Mouse (Mus musculus): ENCODE measurements around the gene Psmb11. TPM values are rescaled to one million over a fixed set of nuclear protein-coding genes. Genes with fewer than 3 reads are reported as not detected.
A peak's percentile ranks its signal among the peaks of the same experiment; 100 is the strongest.

Gene Psmb11
- polyA plus RNA-seq, 1 experiment from 2014 or later = 0.04 TPM

DNA sequence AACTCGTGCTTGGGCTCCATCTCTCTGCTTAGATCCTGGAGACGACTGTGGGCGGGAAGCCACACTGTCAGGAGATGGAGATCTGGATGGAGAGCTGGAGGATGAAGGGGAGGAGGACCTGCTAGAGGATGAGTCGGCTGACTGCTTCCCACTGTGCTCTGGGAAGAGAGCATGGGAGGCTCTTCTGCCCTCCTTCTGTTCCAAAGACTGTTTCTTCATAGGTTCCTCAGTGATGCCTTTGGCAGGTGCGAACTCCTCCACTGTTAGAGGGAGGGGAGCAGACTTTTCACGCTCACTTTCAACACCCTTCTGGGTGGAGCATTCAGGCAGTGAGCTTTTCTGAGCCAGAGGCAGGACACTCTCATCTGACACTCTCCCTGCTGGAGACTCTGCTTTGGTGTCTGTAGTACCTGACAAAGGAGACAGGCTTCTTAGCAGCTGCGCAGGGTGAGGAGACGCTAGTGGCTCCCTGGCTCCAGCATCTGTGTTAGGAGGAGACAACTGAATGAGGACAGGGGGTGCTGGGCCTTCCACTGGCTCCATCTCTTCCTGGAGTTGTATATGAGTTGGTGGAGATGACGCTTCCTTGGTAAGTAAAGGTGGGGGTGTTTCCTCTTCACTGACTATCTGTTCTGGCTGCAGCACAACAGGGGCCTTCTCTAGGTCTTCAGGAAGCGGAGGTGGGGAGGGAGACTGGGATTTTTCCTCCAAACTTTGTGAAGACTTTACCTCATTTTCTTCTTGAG, 43.4 kb downstream of the Psmb11 start:
- TF ChIP-seq EP300 (IDR thresholded peaks at IDR 0.05) = no peak
- no peak for TF ChIP-seq CTCF (IDR thresholded peaks at IDR 0.05)
- no peak for ATAC-seq
- H3K4me2 ChIP-seq (replicated peaks; ENCODE audit: low read depth, low read length) = no peak overlapping the region
- H3K4me3 ChIP-seq (ENCODE audit: low read depth, low read length) = no peak overlapping the region
- peaks cover 51% of the 10 kb centered on the region for H3K36me3 ChIP-seq (ENCODE audit: insufficient read depth, low read length)
- no peaks in the 10 kb centered on the region for H3K27me3 ChIP-seq (replicated peaks; ENCODE audit: insufficient read depth, low read length)
- H3K9me3 ChIP-seq (ENCODE audit: low read length) = no peaks in the 10 kb centered on the region
- H3K4me1 ChIP-seq (ENCODE audit: insufficient read depth, low read depth, low read length) = no peaks in the 10 kb centered on the region
- WGBS = 89% methylated on average over 10 of the region's 10 CpGs
- no peak for DNase-seq (ENCODE audit: low spot score)
- no peak overlapping the region for H3K9ac ChIP-seq (replicated peaks; ENCODE audit: low read depth)
- H3K27ac ChIP-seq (ENCODE audit: low read length) = no peak overlapping the region

DNA sequence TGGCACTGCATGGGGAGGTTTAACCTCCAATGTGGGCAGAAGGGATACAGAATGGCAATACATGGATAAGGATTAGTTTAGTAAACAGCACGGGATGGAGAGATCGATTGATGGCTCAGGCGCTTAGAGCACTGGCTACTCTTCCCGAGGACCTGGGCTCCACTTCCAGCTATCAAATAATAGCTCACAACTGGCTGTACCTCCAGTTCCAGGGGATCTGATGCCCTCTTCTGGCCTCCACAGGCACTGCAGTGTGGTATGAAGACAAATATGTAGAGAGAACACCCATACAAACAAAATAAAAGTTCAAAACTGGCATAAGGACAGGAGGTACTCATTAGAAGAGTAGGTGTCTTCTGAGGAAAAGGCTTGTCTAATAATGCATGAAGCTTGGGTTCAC, 48.1 kb downstream of the Psmb11 start:
- DNase-seq (ENCODE audit: low spot score) (peak; percentile 53), ATAC-seq (no peak; the same call in 1 of the 2 replicates)
- Histone ChIP-seq H3K9ac (replicated peaks; ENCODE audit: low read depth) (no peak overlapping the region), H3K4me2 (replicated peaks; ENCODE audit: low read depth, low read length) (no peak overlapping the region), H3K4me3 (ENCODE audit: low read depth, low read length) (no peak overlapping the region), H3K4me1 (ENCODE audit: insufficient read depth, low read depth, low read length) (no peaks in the 10 kb centered on the region), H3K36me3 (ENCODE audit: insufficient read depth, low read length) (peaks cover 26% of the 10 kb centered on the region; the same call in 1 of the 2 replicates), H3K9me3 (ENCODE audit: low read length) (no peaks in the 10 kb centered on the region), H3K27me3 (replicated peaks; ENCODE audit: insufficient read depth, low read length) (no peaks in the 10 kb centered on the region), H3K27ac (ENCODE audit: low read length) (no peak overlapping the region)
- TF ChIP-seq EP300 (IDR thresholded peaks at IDR 0.05) (no peak), CTCF (IDR thresholded peaks at IDR 0.05) (peak; percentile 77)
- 67% methylated on average over 4 of the region's 4 CpGs for WGBS

DNA sequence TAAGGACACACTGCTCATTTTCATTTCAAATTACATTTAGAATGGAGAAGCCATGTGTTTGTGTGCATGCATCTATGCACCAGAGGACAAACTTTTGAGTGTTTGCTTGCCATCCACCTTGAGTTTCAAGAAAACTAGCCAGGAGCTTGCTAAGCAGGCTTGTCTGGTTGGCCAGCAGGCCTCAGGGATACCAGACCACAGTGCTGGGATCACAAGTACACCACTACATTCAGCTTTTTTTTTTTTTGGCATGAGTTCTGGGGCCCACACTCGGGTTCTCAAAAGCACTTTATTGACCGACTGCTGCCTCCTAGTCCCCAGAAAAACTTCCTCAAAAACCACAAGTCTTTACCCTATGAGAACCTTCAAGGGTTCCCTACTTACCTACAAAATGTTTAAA, 53.1 kb downstream of the Psmb11 start:
- Histone ChIP-seq H3K9me3 (ENCODE audit: low read length) (no peaks in the 10 kb centered on the region), H3K4me3 (ENCODE audit: low read depth, low read length) (no peak overlapping the region), H3K4me2 (replicated peaks; ENCODE audit: low read depth, low read length) (no peak overlapping the region), H3K27me3 (replicated peaks; ENCODE audit: insufficient read depth, low read length) (no peaks in the 10 kb centered on the region), H3K27ac (ENCODE audit: low read length) (peak overlapping the region; percentile 34; the same call in 1 of the 2 replicates), H3K36me3 (ENCODE audit: insufficient read depth, low read length) (peaks cover 12% of the 10 kb centered on the region; the same call in 1 of the 2 replicates), H3K4me1 (ENCODE audit: insufficient read depth, low read depth, low read length) (no peaks in the 10 kb centered on the region; the same call in 1 of the 2 replicates), H3K9ac (replicated peaks; ENCODE audit: low read depth) (no peak overlapping the region)
- DNase-seq (ENCODE audit: low spot score) (peak; percentile 65), ATAC-seq (peak; percentile 75)
- TF ChIP-seq EP300 (IDR thresholded peaks at IDR 0.05) (no peak), CTCF (IDR thresholded peaks at IDR 0.05) (no peak)
- 38% methylated on average over 2 of the region's 2 CpGs for WGBS

DNA sequence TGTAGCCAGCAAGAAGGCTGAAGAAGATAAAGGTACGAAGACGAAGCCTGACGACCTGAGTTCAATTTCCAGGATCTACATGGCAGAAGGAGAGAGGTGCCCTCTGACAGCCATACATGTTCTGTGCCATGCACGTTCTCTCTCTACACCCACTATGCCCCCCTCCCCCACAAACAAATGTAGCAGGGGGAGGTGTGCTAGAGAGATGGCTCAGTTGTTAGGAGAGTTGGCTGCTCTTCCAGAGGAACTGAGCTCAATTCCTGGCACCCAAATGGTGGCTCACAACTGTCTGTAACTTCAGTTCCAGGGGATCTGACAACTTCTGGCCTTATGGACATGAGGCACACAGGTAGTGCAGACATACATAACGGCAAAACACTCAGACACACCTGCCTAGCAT, 55.1 kb downstream of the Psmb11 start:
- H3K4me2 ChIP-seq (replicated peaks; ENCODE audit: low read depth, low read length) = no peak overlapping the region
- DNase-seq (ENCODE audit: low spot score) (no peak), ATAC-seq (no peak)
- H3K36me3 ChIP-seq (ENCODE audit: insufficient read depth, low read length) = peaks cover 13% of the 10 kb centered on the region; the same call in 1 of the 2 replicates
- no peaks in the 10 kb centered on the region for H3K27me3 ChIP-seq (replicated peaks; ENCODE audit: insufficient read depth, low read length)
- no peak for TF ChIP-seq EP300 (IDR thresholded peaks at IDR 0.05)
- no peaks in the 10 kb centered on the region for H3K9me3 ChIP-seq (ENCODE audit: low read length)
- no peaks in the 10 kb centered on the region; the same call in 1 of the 2 replicates for H3K4me1 ChIP-seq (ENCODE audit: insufficient read depth, low read depth, low read length)
- H3K9ac ChIP-seq (replicated peaks; ENCODE audit: low read depth) = no peak overlapping the region
- no peak overlapping the region for H3K4me3 ChIP-seq (ENCODE audit: low read depth, low read length)
- H3K27ac ChIP-seq (ENCODE audit: low read length) = no peak overlapping the region
- WGBS = 90% methylated on average over 5 of the region's 5 CpGs

DNA sequence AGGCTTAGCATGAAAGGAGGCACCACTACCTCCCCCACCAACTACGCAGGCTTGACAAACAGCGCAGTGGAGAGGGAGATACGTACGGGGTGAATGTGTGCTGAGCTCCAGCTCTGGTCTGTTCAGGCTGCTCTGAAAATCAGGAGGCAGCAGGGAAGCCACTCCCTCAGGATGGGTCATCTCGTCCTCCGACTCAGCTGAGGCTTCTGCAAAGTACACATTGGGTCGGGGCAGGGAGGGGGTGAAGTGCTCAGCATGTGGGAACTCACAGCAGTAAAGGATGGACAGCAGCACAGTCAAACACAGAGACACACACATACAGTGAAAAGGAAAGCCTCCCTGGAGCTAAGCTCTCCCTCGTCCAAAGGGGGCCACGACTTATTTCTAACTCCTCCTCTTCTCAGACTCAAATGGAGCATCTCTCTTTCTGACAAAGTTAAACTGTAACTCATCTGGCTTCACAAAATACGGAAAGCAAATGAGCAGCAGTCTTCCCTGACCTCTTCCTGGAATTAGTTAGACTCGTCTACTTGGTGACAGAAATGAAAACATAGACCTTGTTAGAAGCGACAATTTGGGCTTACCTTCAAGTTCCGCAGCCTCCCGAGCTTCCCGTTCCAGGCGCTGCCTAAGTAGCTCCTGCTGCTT, 57.5 kb downstream of the Psmb11 start:
- no peak for TF ChIP-seq EP300 (IDR thresholded peaks at IDR 0.05)
- no peak for TF ChIP-seq CTCF (IDR thresholded peaks at IDR 0.05)
- Histone ChIP-seq H3K9ac (replicated peaks; ENCODE audit: low read depth) (no peak overlapping the region), H3K9me3 (ENCODE audit: low read length) (no peaks in the 10 kb centered on the region), H3K4me1 (ENCODE audit: insufficient read depth, low read depth, low read length) (no peaks in the 10 kb centered on the region; the same call in 1 of the 2 replicates), H3K27ac (ENCODE audit: low read length) (no peak overlapping the region), H3K4me2 (replicated peaks; ENCODE audit: low read depth, low read length) (no peak overlapping the region), H3K27me3 (replicated peaks; ENCODE audit: insufficient read depth, low read length) (no peaks in the 10 kb centered on the region), H3K36me3 (ENCODE audit: insufficient read depth, low read length) (peaks cover 10% of the 10 kb centered on the region; the same call in 1 of the 2 replicates), H3K4me3 (ENCODE audit: low read depth, low read length) (no peak overlapping the region)
- DNase-seq (ENCODE audit: low spot score) = no peak
- no peak for ATAC-seq
- WGBS = 79% methylated on average over 16 of the region's 16 CpGs

MicroRNAs encoded within 50 kb of the gene (microRNA counts, 519-probe panel; counts per million panel counts)
- microRNA mmu-miR-686 = not detected

Small RNA genes lying within 50 kb of the gene (microRNA-seq; reads per million reads assigned to microRNA genes)
- gene Mir686 (not detected), gene Mir6948 (not detected)

Other genes starting within 250 kb of the Psmb11 start
- 20.7 and 24.3 TPM in 2 replicates for gene Slc7a7, start 203.7 kb upstream of the Psmb11 start, polyA plus RNA-seq (2015; fragmentation: Nextera tagmentation; extraction: Ambion mirVana)
- gene Mrpl52, start 194.5 kb upstream of the Psmb11 start, polyA plus RNA-seq (2015; fragmentation: Nextera tagmentation; extraction: Ambion mirVana) = 251 and 266 TPM in 2 replicates
- 150 and 155 TPM in 2 replicates for gene Mmp14, start 189.8 kb upstream of the Psmb11 start, polyA plus RNA-seq (2015; fragmentation: Nextera tagmentation; extraction: Ambion mirVana)
- 92.5 and 96.5 TPM in 2 replicates for gene Lrp10, start 157.3 kb upstream of the Psmb11 start, polyA plus RNA-seq (2015; fragmentation: Nextera tagmentation; extraction: Ambion mirVana)
- gene Rem2, start 145.3 kb upstream of the Psmb11 start, polyA plus RNA-seq (2015; fragmentation: Nextera tagmentation; extraction: Ambion mirVana) = 11.9 and 16.0 TPM in 2 replicates
- 21.2 and 24.3 TPM in 2 replicates for gene Prmt5, start 103.9 kb upstream of the Psmb11 start, polyA plus RNA-seq (2015; fragmentation: Nextera tagmentation; extraction: Ambion mirVana)
- gene Haus4, start 66.8 kb upstream of the Psmb11 start, polyA plus RNA-seq (2015; fragmentation: Nextera tagmentation; extraction: Ambion mirVana) = 22.1 and 24.2 TPM in 2 replicates
- gene Ajuba, start 43.9 kb upstream of the Psmb11 start, polyA plus RNA-seq (2015; fragmentation: Nextera tagmentation; extraction: Ambion mirVana) = 40.0 and 46.4 TPM in 2 replicates
- 3.8 and 6.2 TPM in 2 replicates for gene 4931414P19Rik, start 15.4 kb upstream of the Psmb11 start, polyA plus RNA-seq (2015; fragmentation: Nextera tagmentation; extraction: Ambion mirVana)
- gene Psmb5, start 3.4 kb upstream of the Psmb11 start, polyA plus RNA-seq (2015; fragmentation: Nextera tagmentation; extraction: Ambion mirVana) = 231 and 251 TPM in 2 replicates
- not detected in 2 replicates for gene Gm17606, start 19.5 kb downstream of the Psmb11 start, polyA plus RNA-seq (2015; fragmentation: Nextera tagmentation; extraction: Ambion mirVana)
- 0.32 and 0.50 TPM in 2 replicates for gene Cdh24, start 19.9 kb downstream of the Psmb11 start, polyA plus RNA-seq (2015; fragmentation: Nextera tagmentation; extraction: Ambion mirVana)
- 63.0 and 67.5 TPM in 2 replicates for gene 1700123O20Rik, start 64.8 kb downstream of the Psmb11 start, polyA plus RNA-seq (2015; fragmentation: Nextera tagmentation; extraction: Ambion mirVana)
- gene Acin1, start 65.5 kb downstream of the Psmb11 start, polyA plus RNA-seq (2015; fragmentation: Nextera tagmentation; extraction: Ambion mirVana) = 74.0 and 82.5 TPM in 2 replicates
- 0.20 and 0.25 TPM in 2 replicates for gene Gm29776, start 77.4 kb downstream of the Psmb11 start, polyA plus RNA-seq (2015; fragmentation: Nextera tagmentation; extraction: Ambion mirVana)
- 0.58 and 0.69 TPM in 2 replicates for gene Cebpe, start 90.7 kb downstream of the Psmb11 start, polyA plus RNA-seq (2015; fragmentation: Nextera tagmentation; extraction: Ambion mirVana)
- 1.2 TPM in 2 replicates for gene Slc7a8, start 160.5 kb downstream of the Psmb11 start, polyA plus RNA-seq (2015; fragmentation: Nextera tagmentation; extraction: Ambion mirVana)
- not detected in 2 replicates for gene Rnf212b, start 192.7 kb downstream of the Psmb11 start, polyA plus RNA-seq (2015; fragmentation: Nextera tagmentation; extraction: Ambion mirVana)
- 6.2 and 7.5 TPM in 2 replicates for gene Homez, start 249.5 kb downstream of the Psmb11 start, polyA plus RNA-seq (2015; fragmentation: Nextera tagmentation; extraction: Ambion mirVana)

All from lung, postnatal 0 days (tissue).